Mouse (Mus musculus) megakaryocyte progenitor cell, adult 5-6 weeks (primary cell): ENCODE results near the gene Mthfr. TPM values are rescaled to one million over a fixed set of nuclear protein-coding genes. Genes with fewer than 3 reads are reported as not detected.
A peak's percentile ranks its signal among the peaks of the same experiment; 100 is the strongest.

Experiments
- ATAC-seq: replicated peaks from 2 replicates; pipeline ENCODE4 v1.8.0; 2016; ENCODE audit warnings: mild to moderate bottlenecking, moderate TSS enrichment, inconsistent platforms; ENCODE audit not compliant: poor library complexity
- total RNA-seq, 2 experiments: library from RNA; stranded (forward) in 1 of 2; stranded (reverse) in 1 of 2; fragments of 157-497, 149-512 nt in 1 of 2; fragments of 200-1000 nt in 1 of 2; gene quantifications; 2 replicates each; pipeline versions ENCODE4 v1.2.3 to v1.2.4; 2015 to 2017

Mthfr gene
- total RNA-seq (2015) (5.5 and 6.2 TPM in 2 replicates), total RNA-seq (2017) (4.3 and 7.2 TPM in 2 replicates)

DNA sequence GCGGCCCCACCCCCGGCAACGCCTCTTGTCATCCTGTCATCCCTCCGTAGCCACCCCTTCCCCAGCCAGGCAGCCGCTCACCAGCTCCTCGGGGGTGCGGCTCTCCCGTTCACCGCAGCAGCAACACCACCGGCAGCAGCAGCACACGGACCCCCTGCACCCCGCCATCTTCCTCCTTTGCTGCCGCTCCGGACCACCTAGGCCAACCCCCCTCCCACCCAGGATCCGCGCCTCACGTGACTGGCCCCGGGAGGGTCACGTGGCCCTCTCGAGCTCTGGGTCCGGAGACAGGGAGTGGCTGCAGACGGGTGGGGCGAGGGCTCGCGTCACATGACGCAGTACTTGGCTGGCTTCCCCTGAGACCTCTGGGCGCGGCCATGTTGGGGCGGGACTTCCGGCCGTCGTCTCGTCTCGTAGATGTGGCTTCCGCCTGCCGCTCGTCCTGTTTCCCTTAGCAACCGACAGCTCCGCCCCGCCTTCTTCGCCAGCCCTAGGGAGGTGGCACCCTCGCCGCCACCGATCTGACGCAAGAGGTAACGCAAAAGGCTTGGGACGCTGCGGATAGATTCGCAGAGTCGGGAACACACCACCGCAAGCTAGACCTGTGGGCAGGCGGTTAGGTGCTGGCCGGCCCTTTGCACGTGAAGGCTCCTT lies at the start of gene Mthfr, which contains the start of gene Clcn6:
TSS of gene Mthfr (plus strand) at position 478 of the 654 bp plus-strand sequence.
TSS of gene Clcn6 (minus strand) at position 222 of the 654 bp plus-strand sequence.
- ATAC-seq, result peak; percentile 77

DNA sequence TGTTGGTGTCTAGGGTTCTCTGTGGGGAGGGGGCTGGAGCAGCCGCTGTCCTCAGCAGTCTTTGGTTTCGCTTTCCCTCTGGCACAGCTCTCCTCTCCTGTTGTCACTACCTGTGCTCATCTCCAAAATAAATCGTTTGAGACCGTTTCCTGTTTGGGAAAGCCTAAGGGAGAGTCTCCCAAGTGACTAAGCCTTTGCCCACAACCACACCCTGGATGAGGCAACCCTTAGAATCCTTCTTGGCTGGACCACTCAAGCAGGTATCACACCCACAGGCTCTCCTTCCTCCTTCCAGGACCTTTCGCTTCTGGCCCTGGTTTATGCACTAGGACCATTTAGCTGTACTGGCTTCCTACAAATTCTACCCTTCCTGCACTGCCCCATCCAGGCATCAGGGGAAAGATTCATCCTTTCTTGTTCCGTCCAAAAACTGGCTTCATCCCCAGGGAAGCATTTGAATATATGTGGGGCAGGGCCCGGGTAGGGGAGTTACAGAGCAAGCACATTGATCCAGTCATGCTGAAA lies 45.2 kb upstream of the Mthfr start:
- no peak for ATAC-seq

DNA sequence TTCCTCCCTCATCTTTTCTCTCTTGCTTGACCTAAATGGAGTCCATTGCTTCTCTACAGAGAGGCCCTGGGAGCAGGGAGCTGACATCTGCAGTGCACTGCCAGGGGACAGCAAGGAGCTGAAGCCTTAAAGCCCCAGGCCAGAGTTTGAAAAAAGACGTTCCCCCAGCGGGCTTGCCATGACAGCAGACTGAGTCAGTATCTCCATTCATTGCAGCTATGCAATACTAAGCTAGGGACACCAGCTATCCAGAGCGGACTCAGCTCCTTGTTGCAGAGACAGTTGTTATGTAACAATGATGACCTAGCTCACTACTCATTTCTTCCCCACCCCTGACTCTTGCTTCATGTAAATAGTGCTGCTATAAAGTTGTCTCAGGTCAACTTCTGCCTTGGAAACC lies 43.6 kb upstream of the Mthfr start:
- no peak for ATAC-seq

DNA sequence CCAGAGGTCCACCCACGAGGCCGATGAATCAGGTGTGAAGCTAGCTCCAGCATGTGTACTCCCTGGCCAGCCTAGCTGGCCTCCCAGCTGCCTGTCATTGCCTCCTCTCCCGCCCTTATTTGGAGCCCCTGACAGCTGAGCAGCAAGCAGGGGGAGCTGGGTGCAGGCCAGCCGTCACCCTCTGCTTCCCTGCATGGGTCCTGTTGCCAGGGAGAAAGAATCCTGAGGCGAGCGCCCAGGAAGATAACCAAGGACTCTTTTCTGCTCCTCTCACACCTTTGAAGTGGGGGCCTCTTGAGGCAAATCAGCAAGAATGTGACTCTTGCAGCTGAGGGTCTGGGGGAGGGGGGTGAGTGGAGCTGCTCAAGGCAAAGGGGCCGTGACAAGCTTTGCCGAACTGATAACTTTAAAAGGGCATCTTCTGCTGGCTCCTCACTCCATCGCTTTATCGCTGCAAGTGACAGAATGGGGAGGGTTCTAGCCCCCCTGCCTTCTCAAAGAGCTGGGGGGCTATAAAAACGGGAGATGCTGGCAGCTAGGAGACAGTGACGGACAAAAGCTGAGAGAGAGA lies 38.6 kb upstream of the Mthfr start, which contains the start of gene Nppa:
TSS of gene Nppa (plus strand) at position 521 of the 571 bp plus-strand sequence.
- no peak for ATAC-seq

DNA sequence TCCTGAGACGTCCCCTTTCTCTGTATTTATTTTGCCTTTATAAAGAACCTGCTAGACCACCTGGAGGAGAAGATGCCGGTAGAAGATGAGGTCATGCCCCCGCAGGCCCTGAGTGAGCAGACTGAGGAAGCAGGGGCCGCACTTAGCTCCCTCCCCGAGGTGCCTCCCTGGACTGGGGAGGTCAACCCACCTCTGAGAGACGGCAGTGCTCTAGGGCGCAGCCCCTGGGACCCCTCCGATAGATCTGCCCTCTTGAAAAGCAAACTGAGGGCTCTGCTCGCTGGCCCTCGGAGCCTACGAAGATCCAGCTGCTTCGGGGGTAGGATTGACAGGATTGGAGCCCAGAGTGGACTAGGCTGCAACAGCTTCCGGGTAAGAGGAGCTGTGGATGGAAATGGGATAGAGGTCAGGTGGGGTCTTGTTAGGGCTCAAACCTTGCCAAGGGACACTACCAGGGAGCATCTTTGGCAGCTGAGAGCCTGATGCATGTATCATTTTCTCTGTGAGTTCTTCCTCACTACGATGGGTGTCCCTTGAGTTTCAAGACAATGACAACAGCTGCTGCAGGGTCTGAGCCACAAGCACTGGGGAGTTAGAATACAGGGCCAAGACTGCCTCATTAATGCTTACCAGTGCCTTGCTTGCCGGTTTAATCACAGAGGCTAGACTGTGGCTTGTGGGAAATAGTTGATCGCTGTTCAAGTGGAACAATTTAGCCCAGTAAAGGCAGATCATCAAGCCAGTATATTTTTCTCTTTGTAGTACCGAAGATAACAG lies 37.7 kb upstream of the Mthfr start:
- no peak for ATAC-seq

DNA sequence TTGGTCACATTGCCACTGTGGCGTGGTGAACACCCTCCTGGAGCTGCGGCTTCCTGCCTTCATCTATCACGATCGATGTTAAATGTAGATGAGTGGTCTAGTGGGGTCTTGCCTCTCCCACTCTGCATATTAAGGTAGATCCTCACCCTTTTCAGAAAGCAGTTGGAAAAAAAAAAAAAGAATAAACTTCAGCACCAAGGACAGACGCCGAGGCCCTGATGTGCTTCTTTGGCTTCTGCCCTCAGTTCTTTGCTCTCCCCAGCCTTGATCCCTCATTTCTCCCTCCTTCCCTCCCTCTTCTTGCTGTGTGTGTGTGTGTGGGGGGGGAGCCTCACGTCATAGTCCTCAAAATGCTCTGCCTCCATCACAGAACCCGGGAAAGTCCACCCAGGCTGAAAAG lies 37.0 kb upstream of the Mthfr start:
- ATAC-seq, result peak; percentile 33; the same call in 1 of the 2 replicates

DNA sequence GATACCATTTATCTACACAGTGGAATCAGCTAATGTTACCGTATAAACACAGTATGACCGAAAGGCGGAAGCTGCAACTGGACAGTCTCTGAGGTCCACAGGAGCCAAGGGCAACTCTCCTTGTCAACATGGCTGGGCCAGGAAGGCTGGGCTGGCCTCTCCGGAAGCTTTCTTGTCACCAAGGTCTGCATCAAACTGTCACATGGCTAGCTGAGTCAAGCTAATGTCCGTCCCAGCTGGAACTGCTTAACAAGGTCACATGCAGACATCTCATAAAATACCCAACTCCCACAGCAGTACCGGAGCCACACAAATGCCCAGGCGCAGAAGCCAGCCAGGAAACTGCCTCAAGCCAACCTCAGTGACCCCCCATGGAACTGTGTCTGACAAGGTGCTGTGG lies 34.5 kb upstream of the Mthfr start:
- no peak for ATAC-seq

DNA sequence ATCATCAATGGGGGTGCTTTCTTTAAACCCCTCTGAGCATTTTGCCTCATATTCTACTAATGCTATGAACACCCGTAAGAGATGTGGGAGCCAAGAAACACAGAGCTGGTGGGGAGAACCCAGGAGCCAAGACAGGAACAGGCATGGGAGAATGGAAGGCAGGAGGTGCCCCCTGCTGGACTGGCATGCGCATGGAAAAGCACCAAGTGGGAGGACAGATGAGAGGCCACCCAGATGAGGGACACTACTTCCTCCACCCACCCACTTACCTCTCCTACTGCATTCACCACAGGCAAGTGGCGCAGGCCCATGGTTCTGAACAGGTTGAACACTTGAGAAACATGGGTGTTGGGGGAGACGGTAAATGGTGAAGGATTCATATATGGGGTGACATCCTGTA lies 30.5 kb upstream of the Mthfr start:
- peak; percentile 79 for ATAC-seq

DNA sequence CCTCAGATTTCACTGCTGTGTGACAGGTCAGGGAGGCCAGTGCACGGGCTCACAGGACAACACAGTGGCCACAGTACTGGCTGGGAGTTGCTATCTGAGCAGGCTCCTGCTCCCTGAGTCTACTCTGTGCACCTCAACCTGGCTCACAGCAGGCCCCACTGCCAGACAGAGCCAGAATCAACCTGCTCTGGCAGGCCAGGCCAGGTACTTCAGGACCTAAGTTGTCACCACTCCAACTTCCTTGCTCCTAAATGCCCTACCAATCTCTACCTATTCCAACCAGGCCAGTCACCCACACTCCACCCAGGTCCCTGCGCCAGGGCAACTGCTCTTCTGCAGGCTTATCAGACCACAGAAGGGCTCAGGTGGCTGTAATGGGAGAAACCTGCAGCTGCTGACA lies 29.2 kb upstream of the Mthfr start:
- no peak for ATAC-seq

DNA sequence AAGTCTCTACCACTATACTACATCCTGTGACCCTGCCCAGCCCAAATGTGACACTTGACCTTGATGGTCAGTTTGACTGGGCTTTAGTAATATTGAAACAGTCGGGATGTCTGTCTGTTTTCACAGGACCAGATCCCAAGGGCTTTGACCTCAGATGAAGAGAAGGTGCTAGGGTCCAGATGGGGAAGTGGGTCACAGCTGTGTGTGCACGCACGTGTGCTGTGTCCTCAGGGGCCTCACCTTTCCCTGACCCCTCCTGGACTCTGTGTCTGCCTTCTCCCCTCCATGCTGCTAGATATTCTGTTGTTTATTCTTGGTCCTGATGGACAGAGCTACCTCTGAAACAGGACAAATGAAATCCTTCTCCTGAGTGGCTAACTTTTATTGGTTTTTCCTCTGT lies 27.5 kb upstream of the Mthfr start:
- ATAC-seq, result no peak

DNA sequence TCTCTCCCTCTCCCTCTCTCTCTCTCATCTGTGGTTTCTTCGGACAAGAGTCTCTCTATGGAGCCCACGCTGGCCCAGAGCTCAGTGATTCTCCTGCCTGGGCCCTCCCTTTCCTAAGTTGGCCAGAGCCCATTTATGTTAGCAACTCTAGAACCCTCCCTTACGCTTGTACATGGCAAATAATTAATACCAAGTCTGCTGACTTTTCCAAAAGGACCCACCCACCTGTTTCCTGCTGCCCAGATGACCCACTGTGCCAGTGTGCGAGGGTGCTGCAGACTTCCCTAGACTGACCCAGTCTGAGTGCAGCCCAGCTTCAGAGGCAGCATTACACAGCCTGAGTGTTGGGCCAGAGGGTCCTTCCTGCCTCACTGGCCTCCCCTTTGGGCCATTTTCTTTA lies 26.7 kb upstream of the Mthfr start:
- no peak for ATAC-seq

DNA sequence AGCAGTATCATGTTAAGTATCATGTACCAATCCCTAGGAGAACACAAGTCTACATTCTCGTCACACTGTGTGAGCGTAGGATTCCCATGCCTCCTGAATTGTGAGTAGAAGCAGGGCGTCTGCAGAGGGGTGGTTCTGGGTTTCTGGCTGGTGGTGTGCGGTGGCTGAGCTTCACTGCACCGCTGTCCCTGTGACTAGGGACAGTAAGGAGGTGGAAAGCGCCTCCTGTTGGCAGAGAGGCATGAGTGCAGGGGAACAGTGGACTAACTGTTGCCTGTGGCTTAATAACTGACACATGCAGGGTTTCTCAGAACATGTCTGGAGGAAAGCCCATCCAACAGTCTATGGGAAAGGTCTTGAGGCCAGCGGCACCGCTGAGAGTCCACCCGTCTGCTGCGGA lies 23.5 kb upstream of the Mthfr start:
- ATAC-seq, result peak; percentile 68

DNA sequence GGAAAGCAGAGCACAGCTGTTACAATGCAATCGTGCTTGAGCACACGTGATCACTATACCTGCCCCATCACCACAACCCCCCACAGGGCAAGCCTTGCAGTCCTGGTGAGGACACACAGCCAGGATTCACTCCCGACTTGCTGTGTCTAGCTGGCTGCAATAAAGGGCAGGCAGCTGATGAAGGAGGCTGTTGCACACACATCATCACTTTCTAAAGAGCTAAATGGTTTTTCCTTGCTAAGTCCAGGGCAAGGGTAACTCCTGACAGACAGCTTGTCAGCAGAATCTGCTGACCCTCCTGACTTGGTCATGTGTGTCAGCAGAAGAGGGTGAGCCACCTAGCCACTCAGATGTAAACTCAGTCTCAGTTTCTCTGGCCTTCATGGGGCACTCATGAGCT lies 21.9 kb upstream of the Mthfr start:
- no peak for ATAC-seq

DNA sequence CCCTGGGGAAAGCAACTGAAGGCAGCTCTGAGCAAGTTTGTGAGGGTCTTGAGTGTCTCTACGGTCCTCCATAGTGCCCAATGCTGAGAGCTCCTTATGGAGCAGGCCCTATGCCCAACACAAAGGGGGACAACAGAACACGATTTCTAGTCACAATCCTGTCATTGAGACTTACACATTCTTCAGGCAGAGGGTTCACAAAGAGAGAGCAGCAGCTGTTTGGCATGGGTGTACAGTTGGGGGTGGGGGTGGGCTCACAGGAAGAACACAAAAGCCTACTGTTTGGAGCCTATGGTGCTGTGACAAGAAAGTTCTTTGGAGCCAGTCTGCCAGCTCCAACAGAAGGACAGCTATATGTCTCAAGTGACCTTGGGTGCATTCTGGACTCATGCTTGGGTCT lies 20.5 kb upstream of the Mthfr start:
- no peak for ATAC-seq

DNA sequence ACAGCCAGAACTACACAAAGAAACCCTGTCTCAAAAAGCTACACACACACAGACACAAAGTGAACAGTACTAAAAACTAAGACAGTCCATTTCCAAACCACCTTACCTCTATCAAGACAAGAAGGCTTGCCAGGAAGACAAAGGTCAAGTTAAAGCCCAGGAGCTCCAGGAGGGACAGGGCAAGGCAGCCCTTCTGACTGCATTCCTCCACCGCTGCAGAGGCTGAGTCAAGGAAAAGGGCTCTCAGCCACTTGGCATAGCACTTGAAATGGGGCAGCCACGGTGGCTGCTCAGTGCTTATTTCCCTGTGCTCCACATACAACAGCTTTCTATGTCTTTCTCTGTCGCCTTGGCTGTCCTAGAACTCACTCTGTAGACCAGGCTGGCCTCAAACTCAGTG lies 14.9 kb upstream of the Mthfr start:
- no peak for ATAC-seq

DNA sequence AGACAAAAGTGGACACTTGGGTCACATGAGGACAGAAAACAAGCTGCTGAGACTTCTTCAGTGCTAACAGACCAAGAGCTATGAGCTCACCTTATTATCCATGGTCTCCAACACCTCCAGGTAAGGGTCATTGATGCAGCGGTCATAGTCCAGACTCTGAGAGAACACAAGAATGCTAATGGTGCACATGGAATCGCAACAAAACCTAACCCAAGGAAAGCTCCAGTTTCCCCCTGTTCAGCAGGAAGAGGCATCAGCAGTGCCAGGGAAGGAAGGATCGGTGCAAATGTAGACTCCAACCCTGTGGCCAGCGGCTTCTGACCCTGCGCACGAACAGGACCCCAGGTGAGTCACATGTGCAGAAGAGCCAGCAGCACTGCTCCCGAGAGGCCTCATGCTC lies 9.6 kb upstream of the Mthfr start:
- no peak for ATAC-seq

DNA sequence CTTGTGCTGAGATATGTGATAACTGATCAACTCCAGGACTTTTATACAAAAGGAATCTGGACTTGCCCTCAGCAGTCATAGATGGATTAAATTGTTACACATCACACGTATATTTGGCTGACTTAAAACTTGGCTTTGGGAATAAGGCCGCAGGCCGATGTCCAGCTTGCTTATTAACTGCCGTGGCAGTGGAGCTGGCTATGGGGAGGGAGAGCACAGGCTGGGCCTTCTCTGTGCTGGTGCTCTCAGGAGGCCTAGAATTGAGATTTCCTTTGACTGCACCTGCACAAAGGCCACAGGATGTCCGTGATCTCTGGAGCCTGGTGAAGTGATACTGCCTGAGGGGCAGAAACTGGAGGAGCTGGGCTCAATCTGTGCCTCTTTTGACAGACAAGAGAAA lies 8.4 kb upstream of the Mthfr start:
- ATAC-seq, result no peak

DNA sequence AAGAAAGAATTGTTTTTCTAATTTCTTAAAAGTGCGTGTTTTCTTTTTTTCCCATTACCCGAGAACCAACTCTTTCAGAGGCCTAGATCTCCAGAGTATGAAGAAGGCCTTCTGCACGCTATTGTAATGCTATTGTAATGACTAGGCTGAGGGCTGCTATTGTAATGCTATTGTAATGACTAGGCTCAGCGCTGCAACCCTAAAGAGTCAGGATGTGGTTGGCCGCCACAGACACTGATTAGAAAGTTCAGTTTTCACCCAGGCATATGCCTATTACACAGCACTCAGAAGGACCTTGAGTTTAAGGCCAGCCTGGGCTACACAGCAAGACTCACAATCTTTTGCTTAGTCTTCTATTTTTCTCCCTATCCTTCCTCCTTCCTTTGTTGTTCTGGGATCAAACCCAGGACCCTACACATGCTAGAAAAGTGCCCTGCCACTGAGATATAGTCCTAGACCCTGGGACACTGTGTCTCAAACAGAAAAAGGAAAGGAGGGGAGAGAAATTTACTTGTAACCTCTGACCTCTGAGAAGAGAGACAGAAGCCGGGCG lies 4.9 kb upstream of the Mthfr start:
- peak; percentile 43 for ATAC-seq

DNA sequence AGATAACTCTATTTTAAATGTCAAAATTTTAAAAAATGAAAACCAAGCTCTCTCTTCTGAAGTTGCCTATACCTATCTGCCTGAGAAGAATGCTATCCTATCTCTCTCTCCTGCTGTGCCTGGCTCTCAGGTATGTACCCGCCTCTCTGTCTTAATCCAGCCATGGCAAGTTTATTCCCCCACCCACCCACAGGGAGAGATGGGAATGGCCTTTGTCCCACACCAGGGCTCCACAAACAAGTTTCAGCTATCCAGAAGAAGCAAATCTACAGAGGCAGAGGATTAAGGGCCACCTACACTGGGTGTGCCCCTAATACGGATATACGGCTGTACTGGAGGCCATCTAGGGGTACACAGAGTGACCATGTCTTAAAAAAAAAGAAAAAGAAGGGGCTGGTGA lies 3.4 kb upstream of the Mthfr start:
- ATAC-seq, result no peak

DNA sequence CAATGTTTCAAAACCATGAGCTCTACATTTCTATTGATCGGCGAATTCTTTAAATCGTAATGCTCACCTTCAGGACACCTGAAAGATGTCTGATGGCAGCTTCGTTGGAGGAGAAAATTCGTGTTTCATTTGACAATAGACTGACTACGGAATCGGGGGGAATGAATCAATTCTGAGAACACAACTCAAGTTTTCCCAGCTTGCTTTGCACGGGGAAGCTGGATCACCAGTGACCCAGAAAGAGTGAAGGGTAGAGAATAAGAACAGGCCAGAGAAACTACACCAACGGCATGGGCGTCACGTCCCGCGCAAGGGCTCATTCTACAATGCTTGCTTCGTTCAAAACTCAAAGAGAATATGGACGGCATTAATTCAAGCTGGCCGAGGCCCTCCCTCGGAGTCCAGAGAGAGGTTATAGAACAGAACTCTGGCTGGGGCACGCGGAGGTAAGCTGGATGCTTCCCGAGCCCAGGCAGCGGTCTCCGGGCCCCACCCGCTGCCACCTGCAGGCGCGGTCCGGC lies 738 bp upstream of the Mthfr start:
- no peak for ATAC-seq
